Mouse (Mus musculus) gastrocnemius, postnatal 4 days (tissue): ENCODE results near the gene Cnpy2. TPM values are rescaled to one million over a fixed set of nuclear protein-coding genes. Genes with fewer than 3 reads are reported as not detected.
A peak's percentile ranks its signal among the peaks of the same experiment; 100 is the strongest.

Source experiments
- DNase-seq, 2 experiments: peaks; one replicate each; pipeline ENCODE4 v3.0.0; 2021 to 2022; ENCODE audit warnings: low spot score in 2 of 2, mixed read lengths in 2 of 2
- total RNA-seq, 2 experiments: library from RNA; stranded (reverse); gene quantifications; 2 replicates each; pipeline ENCODE4 v1.2.3; 2021

Cnpy2 gene
- total RNA-seq, 2 experiments from 2014 or later, result 94.1 to 100 TPM

- no peak for DNase-seq
These were observed 40.3 kb downstream of the Cnpy2 start for GRCm38 (mm10) chr10:128362568-128362967.

- DNase-seq, result no peak
These were observed 45.7 kb downstream of the Cnpy2 start for GRCm38 (mm10) chr10:128367899-128368401.

- DNase-seq, result peak; percentile 86 to 87
These were observed 46.4 kb downstream of the Cnpy2 start, which contains the start of gene Coq10a for GRCm38 (mm10) chr10:128368402-128369217. TSS of gene Coq10a (minus strand) at chr10:128368997.

- DNase-seq, result peak in 1 of 2 experiments; percentile 5
These were observed 46.9 kb downstream of the Cnpy2 start for GRCm38 (mm10) chr10:128369218-128369543.

- DNase-seq, result no peak
These were observed 47.3 kb downstream of the Cnpy2 start for GRCm38 (mm10) chr10:128369599-128369998.

- no peak for DNase-seq
These were observed 47.8 kb downstream of the Cnpy2 start for GRCm38 (mm10) chr10:128370021-128370420.

GRCm38 (mm10) chr10:128370601-128371000 is 48.3 kb downstream of the Cnpy2 start:
- DNase-seq, result no peak

GRCm38 (mm10) chr10:128372142-128372541 is 49.9 kb downstream of the Cnpy2 start:
- no peak for DNase-seq

GRCm38 (mm10) chr10:128372989-128373748 is 50.9 kb downstream of the Cnpy2 start:
- no peak for DNase-seq

- no peak for DNase-seq
These were observed 52.1 kb downstream of the Cnpy2 start for GRCm38 (mm10) chr10:128374393-128374792.

GRCm38 (mm10) chr10:128376099-128376454 is 53.8 kb downstream of the Cnpy2 start:
- no peak for DNase-seq

GRCm38 (mm10) chr10:128376455-128377211 is 54.4 kb downstream of the Cnpy2 start, which contains the start of gene Ankrd52:
TSS of gene Ankrd52 (plus strand) at chr10:128377115.
- peak; percentile 90 to 91 for DNase-seq

Other genes starting within 250 kb of the Cnpy2 start
- gene Atp5b, start 239.2 kb upstream of the Cnpy2 start, total RNA-seq, result 1,000 to 10,000 TPM; 3,386 to 3,414 TPM
- 10 to 100 TPM; 24.4 to 24.8 TPM for gene Baz2a, start 230.9 kb upstream of the Cnpy2 start, total RNA-seq
- 10 to 100 TPM; 83.8 to 85.3 TPM for gene Rbms2, start 142.2 kb upstream of the Cnpy2 start, total RNA-seq
- 1 to 10 TPM; 1.5 to 2.1 TPM for gene Gls2, start 128.0 kb upstream of the Cnpy2 start, total RNA-seq
- 10 to 100 TPM; 33.2 to 34.9 TPM for gene Spryd4, start 110.7 kb upstream of the Cnpy2 start, total RNA-seq
- gene Mip, start 96.6 kb upstream of the Cnpy2 start, total RNA-seq, result not detected
- 10 to 100 TPM; 12.7 to 14.7 TPM for gene Timeless, start 90.4 kb upstream of the Cnpy2 start, total RNA-seq
- gene Apon, start 68.4 kb upstream of the Cnpy2 start, total RNA-seq, result under 1 TPM; 0.32 to 0.70 TPM
- 1 to 10 TPM in 1 of 2 experiments, not detected in 1; 1.6 TPM for gene Apof, start 53.8 kb upstream of the Cnpy2 start, total RNA-seq
- 10 to 100 TPM in 1 of 2 experiments, 1 to 10 TPM in 1; 9.3 to 10.2 TPM for gene Stat2, start 51.9 kb upstream of the Cnpy2 start, total RNA-seq
- gene Il23a, start 23.7 kb upstream of the Cnpy2 start, total RNA-seq, result not detected
- 10 to 100 TPM; 17.2 to 19.5 TPM for gene Pan2, start 19.1 kb upstream of the Cnpy2 start, total RNA-seq
- 100 to 1,000 TPM; 403 to 430 TPM for gene Cs, start 15.3 kb downstream of the Cnpy2 start, total RNA-seq
- gene Coq10a, start 46.5 kb downstream of the Cnpy2 start, total RNA-seq, result 100 to 1,000 TPM; 115 to 133 TPM
- gene Ankrd52, start 54.7 kb downstream of the Cnpy2 start, total RNA-seq, result 10 to 100 TPM; 45.3 to 48.3 TPM
- gene Slc39a5, start 78.8 kb downstream of the Cnpy2 start, total RNA-seq, result under 1 TPM in 1 of 2 experiments, not detected in 1; 0.23 TPM
- gene Nabp2, start 89.0 kb downstream of the Cnpy2 start, total RNA-seq, result 10 to 100 TPM; 48.0 to 50.7 TPM
- gene Rnf41, start 89.2 kb downstream of the Cnpy2 start, total RNA-seq, result 10 to 100 TPM; 21.9 to 24.0 TPM
- 10 to 100 TPM; 90.8 to 91.2 TPM for gene Smarcc2, start 136.8 kb downstream of the Cnpy2 start, total RNA-seq
- 100 to 1,000 TPM; 485 to 542 TPM for gene Myl6, start 171.7 kb downstream of the Cnpy2 start, total RNA-seq
- 100 to 1,000 TPM; 119 to 139 TPM for gene Myl6b, start 176.2 kb downstream of the Cnpy2 start, total RNA-seq
- gene Esyt1, start 203.4 kb downstream of the Cnpy2 start, total RNA-seq, result 10 to 100 TPM; 49.6 to 50.5 TPM
- 1 to 10 TPM; 6.7 to 9.9 TPM for gene Zc3h10, start 225.3 kb downstream of the Cnpy2 start, total RNA-seq
- 1,000 to 10,000 TPM; 2,741 to 3,076 TPM for gene Rpl41, start 226.8 kb downstream of the Cnpy2 start, total RNA-seq
- gene Pa2g4, start 243.5 kb downstream of the Cnpy2 start, total RNA-seq, result 10 to 100 TPM; 84.8 to 91.4 TPM